Mouse (Mus musculus) brown adipose tissue, adult 24 weeks (tissue): ENCODE data around the gene Vamp5. TPM values are rescaled to one million over a fixed set of nuclear protein-coding genes. Genes with fewer than 3 reads are reported as not detected.

ENCODE experiments used
- H3K27ac ChIP-seq: fragments of 200-500 bp; replicated peaks from 2 replicates; pipeline ENCODE4 v1.5.1; 2012; ENCODE audit warnings: low read depth, mild to moderate bottlenecking, low read length
- H3K4me1 ChIP-seq: fragments of 200-500 bp; 2 replicates; pipeline ENCODE4 v1.6.1; 2012; ENCODE audit warnings: low read length, mixed read lengths; ENCODE audit not compliant: control insufficient read depth, insufficient read depth, insufficient read length
- H3K4me3 ChIP-seq: fragments of 200-500 bp; 2 replicates; pipeline ENCODE4 v1.5.1; 2012; ENCODE audit warnings: low read depth, mild to moderate bottlenecking, low read length, moderate library complexity; ENCODE audit not compliant: insufficient read depth
- polyA plus RNA-seq: library from polyadenylated mRNA; stranded (reverse); fragments of >200 nt; gene quantifications from 2 replicates; pipeline ENCODE4 v1.2.4, GENCODE M21; 2012; ENCODE audit not compliant: missing spikeins, insufficient read depth, insufficient read length

Vamp5 gene
- polyA plus RNA-seq, 1 experiment = 19.1 TPM

GRCm38 (mm10) chr6:72364009-72364408 lies 16.3 kb downstream of the Vamp5 start:
- peaks cover 2% of the 10 kb centered on the region; the same call in 1 of the 2 replicates for H3K4me1 ChIP-seq
- no peak overlapping the region for H3K27ac ChIP-seq
- no peak overlapping the region for H3K4me3 ChIP-seq

- peak overlapping the region; percentile 83 for H3K4me3 ChIP-seq
- H3K27ac ChIP-seq = peak overlapping the region; percentile 85
- H3K4me1 ChIP-seq = peaks cover 2% of the 10 kb centered on the region; the same call in 1 of the 2 replicates
These were observed 17.9 kb downstream of the Vamp5 start for GRCm38 (mm10) chr6:72362132-72363028.

- H3K27ac ChIP-seq = no peak overlapping the region
- peaks cover 2% of the 10 kb centered on the region; the same call in 1 of the 2 replicates for H3K4me1 ChIP-seq
- 0 out of 2 replicates have a peak overlapping the region, but pooled peaks have one; percentile 1 for H3K4me3 ChIP-seq
These were observed 19.1 kb downstream of the Vamp5 start for GRCm38 (mm10) chr6:72361121-72361551.

- H3K4me1 ChIP-seq = peaks cover 2% of the 10 kb centered on the region; the same call in 1 of the 2 replicates
- H3K4me3 ChIP-seq = no peak overlapping the region
- no peak overlapping the region for H3K27ac ChIP-seq
These were observed 19.7 kb downstream of the Vamp5 start for GRCm38 (mm10) chr6:72360599-72360935.

- H3K4me1 ChIP-seq = peaks cover 2% of the 10 kb centered on the region; the same call in 1 of the 2 replicates
- no peak overlapping the region for H3K4me3 ChIP-seq
- no peak overlapping the region for H3K27ac ChIP-seq
These were observed 20.2 kb downstream of the Vamp5 start for GRCm38 (mm10) chr6:72359891-72360598.

DNA sequence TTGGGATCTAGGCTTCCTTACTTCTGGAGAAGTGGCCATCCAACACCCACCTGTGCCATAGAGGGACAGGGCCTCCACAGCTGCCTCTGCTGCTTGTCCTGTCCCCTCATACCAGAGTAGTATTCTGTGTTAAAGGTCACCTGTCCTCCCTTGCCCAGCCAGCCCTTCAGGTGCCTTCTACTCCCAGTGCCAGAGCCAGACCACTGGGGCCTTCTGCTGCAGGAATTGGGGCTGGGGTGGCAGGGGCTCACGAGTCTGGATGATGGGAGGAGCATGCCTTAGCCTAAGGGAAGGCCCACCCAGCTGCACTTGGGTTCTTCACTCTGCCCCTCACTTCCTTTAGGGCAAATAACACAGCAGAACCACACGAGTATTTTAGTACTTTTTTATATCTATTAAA lies 20.9 kb downstream of the Vamp5 start:
- H3K4me3 ChIP-seq = no peak overlapping the region
- H3K27ac ChIP-seq = no peak overlapping the region
- H3K4me1 ChIP-seq = peaks cover 6% of the 10 kb centered on the region; the same call in 1 of the 2 replicates

GRCm38 (mm10) chr6:72358086-72358764 lies 22.0 kb downstream of the Vamp5 start:
- H3K4me3 ChIP-seq = no peak overlapping the region
- peaks cover 10% of the 10 kb centered on the region; the same call in 1 of the 2 replicates for H3K4me1 ChIP-seq
- H3K27ac ChIP-seq = no peak overlapping the region

DNA sequence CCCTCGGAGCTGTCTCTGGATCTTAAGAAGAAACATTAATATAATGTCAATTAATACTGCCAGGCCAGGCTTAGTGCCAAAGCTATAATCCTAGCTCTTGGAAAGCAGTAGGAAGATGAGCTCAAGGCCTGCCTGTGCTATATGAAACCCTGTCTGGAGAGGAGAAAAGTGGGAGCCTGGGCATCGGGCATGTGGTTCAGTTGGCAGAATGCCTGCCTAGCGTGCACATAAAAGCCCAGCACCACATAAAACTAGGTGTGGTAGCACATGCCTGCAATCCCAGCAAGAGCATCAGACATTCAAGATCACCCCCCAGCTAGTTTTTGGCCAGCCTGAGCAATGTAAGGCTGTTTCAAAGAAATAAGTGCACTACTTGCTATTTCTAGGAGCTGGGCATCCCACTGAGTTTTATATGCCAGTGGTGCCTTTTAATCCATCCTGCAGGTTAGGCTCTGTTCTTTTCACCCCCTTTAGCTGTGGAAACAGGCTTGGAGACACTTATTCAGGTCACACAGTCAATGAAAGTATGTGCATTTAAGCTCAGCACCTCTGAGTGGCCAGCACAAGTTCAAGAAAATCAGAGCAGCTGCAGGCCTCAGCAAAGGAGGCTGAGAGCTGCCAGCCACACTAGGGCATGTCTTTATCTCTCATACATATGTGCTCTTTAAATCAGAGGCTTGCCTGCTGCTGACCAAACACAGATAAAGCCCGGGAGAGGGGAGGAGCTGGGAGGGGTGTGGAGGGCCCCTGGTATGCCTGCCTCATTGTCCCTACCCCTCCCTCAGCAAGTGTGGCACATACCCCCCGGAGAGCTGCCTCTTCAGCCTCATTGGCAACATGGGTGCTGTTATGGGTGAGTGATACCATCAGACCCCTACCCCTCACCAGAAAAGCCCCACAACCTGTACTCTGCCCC lies 22.8 kb downstream of the Vamp5 start:
- H3K27ac ChIP-seq = no peak overlapping the region
- peaks cover 14% of the 10 kb centered on the region; the same call in 1 of the 2 replicates for H3K4me1 ChIP-seq
- H3K4me3 ChIP-seq = no peak overlapping the region

DNA sequence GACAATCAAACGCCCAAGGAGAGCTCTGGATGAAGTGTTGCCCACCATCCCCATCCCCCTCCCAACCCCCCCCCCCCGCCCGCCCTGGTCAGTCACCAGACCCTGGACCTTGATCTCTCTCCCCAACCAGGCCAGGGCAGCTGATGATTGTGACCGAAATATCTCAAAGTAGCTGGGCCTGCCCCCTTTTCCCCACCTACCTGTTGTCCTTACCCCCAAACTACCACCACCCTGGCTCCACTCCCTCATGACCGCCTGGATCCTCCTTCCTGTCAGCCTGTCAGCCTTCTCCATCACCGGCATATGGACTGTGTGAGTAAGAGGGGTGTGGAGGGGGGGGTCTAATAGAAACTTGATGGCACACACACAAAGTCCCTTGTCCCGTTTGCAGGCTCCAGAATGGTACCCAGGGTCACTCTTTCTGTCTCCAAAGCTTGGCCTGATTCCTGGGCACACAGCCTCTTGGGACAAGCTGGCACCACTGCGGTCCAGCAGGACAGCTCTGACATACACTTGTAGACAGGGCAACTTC lies 24.2 kb downstream of the Vamp5 start:
- Histone ChIP-seq H3K4me1 (peaks cover 14% of the 10 kb centered on the region; the same call in 1 of the 2 replicates), H3K4me3 (peak overlapping the region; percentile 91), H3K27ac (no peak overlapping the region)

- Histone ChIP-seq H3K27ac (peak within 1 kb of the TSS; percentile 75), H3K4me3 (peak within 1 kb of the TSS; percentile 91), H3K4me1 (peaks cover 13% of the 10 kb centered on the region; the same call in 1 of the 2 replicates)
These were observed 25.0 kb downstream of the Vamp5 start, which contains the start of gene Tmem150a for GRCm38 (mm10) chr6:72355066-72355911. Tmem150a (plus strand) TSS chr6:72355447.

GRCm38 (mm10) chr6:72354025-72354424 lies 26.2 kb downstream of the Vamp5 start:
- H3K27ac ChIP-seq = peak overlapping the region; percentile 18
- H3K4me1 ChIP-seq = peaks cover 13% of the 10 kb centered on the region; the same call in 1 of the 2 replicates
- no peak overlapping the region for H3K4me3 ChIP-seq

DNA sequence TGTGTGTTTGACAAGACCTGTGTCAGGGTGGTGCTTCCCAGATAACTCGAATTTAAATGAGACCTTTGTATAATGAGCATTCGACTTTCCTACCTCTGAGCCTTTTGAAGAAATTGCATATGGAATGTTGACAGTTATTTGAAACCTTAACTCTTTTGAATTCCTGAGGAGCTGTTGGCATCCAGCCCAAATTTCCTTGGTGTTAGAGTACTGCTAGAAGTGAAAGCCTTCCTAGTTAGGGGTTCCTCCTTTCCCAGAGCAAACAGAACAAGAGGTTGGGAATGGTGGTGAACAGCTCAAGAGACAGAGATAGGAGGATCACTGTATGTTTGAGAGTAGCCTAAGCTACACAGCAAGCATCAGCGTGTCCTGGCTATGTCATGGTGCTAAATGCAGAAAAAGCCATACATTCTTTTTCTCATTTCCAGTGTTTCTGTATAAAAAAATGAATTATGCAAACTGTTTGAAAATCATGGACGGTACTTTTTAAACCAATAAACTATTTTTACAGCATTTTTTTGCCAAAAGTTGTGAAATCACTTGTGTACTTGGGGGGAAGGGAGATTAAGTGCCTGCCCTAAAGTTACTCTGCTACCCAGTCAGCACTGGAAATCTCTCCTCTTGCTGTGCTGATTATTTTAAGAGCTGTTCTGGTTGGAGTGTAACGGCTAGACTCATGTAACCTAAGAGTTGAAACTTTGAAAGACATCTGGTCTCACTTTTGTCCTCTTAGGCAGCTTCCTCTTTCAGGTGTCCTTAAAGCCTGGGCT lies 27.4 kb downstream of the Vamp5 start:
- H3K27ac ChIP-seq = peak overlapping the region; percentile 41
- peaks cover 23% of the 10 kb centered on the region for H3K4me1 ChIP-seq
- H3K4me3 ChIP-seq = no peak overlapping the region
